Mouse (Mus musculus) ES-Bruce4 (cell line): ENCODE results near the gene L3mbtl3. TPM values are rescaled to one million over a fixed set of nuclear protein-coding genes. Genes with fewer than 3 reads are reported as not detected.

Experiments
- H3K27ac ChIP-seq: 2 replicates; pipeline ENCODE4 v1.5.1; 2012; ENCODE audit warnings: low read length, inconsistent platforms; ENCODE audit not compliant: insufficient read depth
- H3K27me3 ChIP-seq: 2 replicates; pipeline ENCODE4 v1.6.1; 2012; ENCODE audit warnings: mild to moderate bottlenecking, low read length, inconsistent platforms; ENCODE audit not compliant: control insufficient read depth, poor library complexity, insufficient read depth, severe bottlenecking
- H3K36me3 ChIP-seq: 2 replicates; pipeline ENCODE4 v1.6.1; 2012; ENCODE audit warnings: inconsistent platforms, mild to moderate bottlenecking, low read length, moderate library complexity; ENCODE audit not compliant: control insufficient read depth, poor library complexity, insufficient read depth, severe bottlenecking
- H3K4me1 ChIP-seq: one replicate; pipeline ENCODE4 v1.8.1; 2011; ENCODE audit warnings: low read length; ENCODE audit not compliant: control insufficient read depth, insufficient read depth
- H3K4me3 ChIP-seq: 2 replicates; pipeline ENCODE4 v1.5.1; 2011; ENCODE audit warnings: low read depth, mild to moderate bottlenecking, low read length
- H3K9ac ChIP-seq: 2 replicates; pipeline ENCODE4 v1.6.1; 2012; ENCODE audit warnings: low read depth, mild to moderate bottlenecking, inconsistent platforms; ENCODE audit not compliant: poor library complexity, severe bottlenecking
- H3K9me3 ChIP-seq: replicated peaks from 2 replicates; pipeline ENCODE4 v1.6.1; 2012; ENCODE audit warnings: mild to moderate bottlenecking, low read length, inconsistent platforms; ENCODE audit not compliant: control insufficient read depth, poor library complexity, insufficient read depth, severe bottlenecking
- CTCF ChIP-seq: IDR thresholded peaks from one replicate; pipeline ENCODE4 v1.8.1; 2011; ENCODE audit warnings: low read depth, low read length
- EP300 ChIP-seq: IDR thresholded peaks from 2 replicates; pipeline ENCODE4 v1.6.1; 2011; ENCODE audit warnings: low read depth, low read length; ENCODE audit not compliant: insufficient read depth
- POLR2A ChIP-seq: IDR thresholded peaks from one replicate; pipeline ENCODE4 v1.8.1; 2011; ENCODE audit warnings: low read length; ENCODE audit not compliant: insufficient read depth
- polyA plus RNA-seq: library from polyadenylated mRNA; stranded (reverse); fragments of >200 nt; gene quantifications from 2 replicates; pipeline ENCODE4 v1.2.4, GENCODE M21; 2011; ENCODE audit warnings: low read depth; ENCODE audit not compliant: missing spikeins, insufficient read depth, insufficient read length

L3mbtl3 gene
- polyA plus RNA-seq, 1 experiment: 15.9 TPM

- Histone ChIP-seq H3K36me3 (no peaks in the 10 kb centered on the region), H3K4me1 (no peaks in the 10 kb centered on the region), H3K9ac (no peak overlapping the region), H3K27me3 (no peaks in the 10 kb centered on the region), H3K27ac (no peak overlapping the region), H3K4me3 (no peak overlapping the region), H3K9me3 (no peaks in the 10 kb centered on the region)
- TF ChIP-seq EP300: no peak
- TF ChIP-seq CTCF: no peak
- no peak for TF ChIP-seq POLR2A
Measured at GRCm38 (mm10) chr10:26243203-26243602, 132.6 kb downstream of the L3mbtl3 start.

- TF ChIP-seq POLR2A (no peak), CTCF (no peak), EP300 (no peak)
- H3K27ac ChIP-seq: no peak overlapping the region
Measured at GRCm38 (mm10) chr10:26239090-26239489, 136.7 kb downstream of the L3mbtl3 start.

GRCm38 (mm10) chr10:26238559-26238958 lies 137.2 kb downstream of the L3mbtl3 start:
- Histone ChIP-seq H3K27me3 (no peaks in the 10 kb centered on the region), H3K36me3 (no peaks in the 10 kb centered on the region), H3K27ac (no peak overlapping the region), H3K4me3 (no peak overlapping the region), H3K9ac (no peak overlapping the region), H3K9me3 (no peaks in the 10 kb centered on the region), H3K4me1 (no peaks in the 10 kb centered on the region)
- no peak for TF ChIP-seq POLR2A
- TF ChIP-seq CTCF: no peak
- no peak for TF ChIP-seq EP300

More at GRCm38 (mm10) chr10:26239090-26239489, 136.7 kb downstream of the L3mbtl3 start:
- H3K9ac ChIP-seq: no peak overlapping the region
- H3K9me3 ChIP-seq: no peaks in the 10 kb centered on the region
- no peaks in the 10 kb centered on the region for H3K4me1 ChIP-seq
- no peaks in the 10 kb centered on the region for H3K36me3 ChIP-seq
- H3K27me3 ChIP-seq: no peaks in the 10 kb centered on the region
- H3K4me3 ChIP-seq: no peak overlapping the region

DNA sequence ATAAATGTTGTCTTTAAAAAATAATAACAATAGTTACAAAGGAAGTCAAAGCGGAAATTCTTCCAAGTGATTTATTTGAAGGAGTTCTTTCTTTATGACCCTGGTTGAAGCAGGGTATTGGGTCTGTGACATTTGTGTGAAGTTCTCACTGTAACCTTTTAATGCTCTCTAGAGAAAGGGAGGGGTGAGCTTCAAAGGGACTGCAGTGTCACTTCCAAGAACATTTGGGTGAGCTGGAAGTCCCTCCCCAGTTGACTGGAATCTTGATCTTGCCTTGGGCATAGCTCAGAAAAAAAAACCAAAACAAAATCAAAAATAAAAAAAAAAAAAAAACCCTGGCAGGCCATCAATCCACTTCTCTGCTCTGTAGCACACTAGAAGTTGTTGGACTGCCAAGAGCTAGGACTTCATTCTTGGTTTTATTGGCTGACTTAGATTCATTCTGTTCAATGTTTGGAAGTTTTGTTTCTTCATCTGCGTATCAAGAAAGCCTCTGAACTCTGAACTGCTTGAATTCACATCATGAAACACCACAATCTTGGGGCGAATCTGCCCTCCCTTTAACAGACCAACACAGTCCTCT lies 143.6 kb downstream of the L3mbtl3 start:
- Histone ChIP-seq H3K27ac (no peak overlapping the region), H3K27me3 (no peaks in the 10 kb centered on the region), H3K9ac (no peak overlapping the region), H3K4me1 (no peaks in the 10 kb centered on the region), H3K9me3 (no peaks in the 10 kb centered on the region), H3K36me3 (no peaks in the 10 kb centered on the region), H3K4me3 (no peak overlapping the region)
- TF ChIP-seq POLR2A: no peak
- no peak for TF ChIP-seq EP300
- TF ChIP-seq CTCF: no peak

- Histone ChIP-seq H3K36me3 (no peaks in the 10 kb centered on the region), H3K27me3 (no peaks in the 10 kb centered on the region), H3K9me3 (no peaks in the 10 kb centered on the region), H3K4me1 (no peaks in the 10 kb centered on the region), H3K9ac (no peak within 1 kb of the TSS), H3K27ac (no peak within 1 kb of the TSS), H3K4me3 (no peak within 1 kb of the TSS)
- TF ChIP-seq CTCF (no peak), EP300 (no peak), POLR2A (no peak)
Measured at GRCm38 (mm10) chr10:26229488-26229887, 146.3 kb downstream of the L3mbtl3 start, which contains the start of gene Samd3. Gene Samd3, plus strand, starts transcription at chr10:26229707.

DNA sequence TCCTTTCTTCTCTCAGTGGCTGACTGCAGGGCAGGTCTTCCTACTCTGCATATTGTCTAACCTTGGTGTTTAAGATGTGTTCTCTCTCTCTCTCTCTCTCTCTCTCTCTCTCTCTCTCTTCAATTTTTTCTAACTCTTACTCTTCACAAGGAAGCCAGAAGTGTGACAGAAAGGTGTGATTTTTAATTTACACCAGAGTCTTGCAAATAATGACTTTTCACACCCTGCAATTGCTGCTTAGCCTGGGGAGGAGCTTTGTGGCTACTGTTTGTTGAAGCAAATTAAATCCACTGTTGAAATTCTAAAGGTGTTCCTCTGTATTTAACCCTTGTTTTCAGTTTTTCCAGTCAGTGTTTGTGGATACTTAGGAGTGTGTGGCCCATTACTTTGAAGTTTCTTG lies 147.6 kb downstream of the L3mbtl3 start:
- no peaks in the 10 kb centered on the region for H3K27me3 ChIP-seq
- H3K9ac ChIP-seq: no peak overlapping the region
- H3K36me3 ChIP-seq: no peaks in the 10 kb centered on the region
- H3K9me3 ChIP-seq: no peaks in the 10 kb centered on the region
- no peak overlapping the region for H3K27ac ChIP-seq
- TF ChIP-seq POLR2A (no peak), EP300 (no peak)
- no peak overlapping the region for H3K4me3 ChIP-seq
- no peaks in the 10 kb centered on the region for H3K4me1 ChIP-seq
